Mouse (Mus musculus) frontal cortex, postnatal 14 days (tissue): Measurements from ENCODE around the gene Atxn7.
A peak's percentile ranks its signal among the peaks of the same experiment; 100 is the strongest.

Experiments used
- DNase-seq, 2 experiments: peaks; one replicate each; pipeline ENCODE4 v3.0.0; 2022; ENCODE audit warnings: low spot score in 2 of 2

The Atxn7 gene

DNA sequence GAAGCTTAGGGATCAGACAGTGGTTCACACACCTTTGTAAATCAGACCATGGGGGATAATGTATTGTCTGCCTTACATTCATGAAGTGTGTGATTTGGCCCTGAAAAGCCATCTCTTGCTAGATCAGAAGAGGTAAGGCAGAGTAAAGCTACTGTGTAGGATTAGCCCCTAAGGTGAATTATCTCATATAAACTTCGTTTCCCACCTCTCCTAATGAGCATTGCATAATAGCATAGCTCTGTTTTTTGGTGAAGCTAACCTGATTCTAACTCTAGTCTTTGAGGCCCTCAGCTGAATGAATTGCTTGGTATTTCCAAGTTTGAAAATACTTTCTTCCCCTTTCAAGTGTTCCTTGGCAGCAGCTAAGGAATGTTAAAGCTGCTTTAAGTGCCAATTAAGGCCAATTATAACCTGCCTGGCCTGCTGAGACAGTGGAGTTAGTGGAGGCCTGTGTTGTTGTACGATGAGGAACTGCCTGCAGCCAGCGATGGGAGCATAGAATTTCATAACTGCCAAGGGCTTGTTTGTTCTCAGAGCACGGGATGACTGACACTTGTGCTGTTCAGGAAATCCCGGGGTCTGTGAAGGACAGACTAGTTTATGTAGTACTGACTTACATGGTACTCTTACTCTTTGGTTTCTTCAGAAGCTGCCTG lies 103.4 kb downstream of the Atxn7 start:
- DNase-seq = no peak

DNA sequence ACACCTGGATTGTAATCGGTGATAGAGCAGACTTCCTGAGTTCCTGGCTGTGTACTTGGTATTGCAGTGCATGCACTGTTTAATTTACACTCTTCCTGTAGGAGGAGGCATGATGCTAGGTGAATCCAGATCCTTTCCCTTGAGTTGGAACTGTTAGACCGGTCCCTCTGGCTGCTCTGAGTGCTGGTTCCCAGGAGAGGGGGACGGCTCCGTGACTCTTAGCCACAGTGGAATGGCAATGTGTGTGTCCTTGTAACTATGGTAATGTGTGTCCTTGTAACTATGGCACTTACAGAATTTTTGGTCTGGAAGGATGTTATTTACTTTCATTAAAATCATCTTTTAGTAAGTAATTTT lies 103.9 kb downstream of the Atxn7 start:
- no peak for DNase-seq

DNA sequence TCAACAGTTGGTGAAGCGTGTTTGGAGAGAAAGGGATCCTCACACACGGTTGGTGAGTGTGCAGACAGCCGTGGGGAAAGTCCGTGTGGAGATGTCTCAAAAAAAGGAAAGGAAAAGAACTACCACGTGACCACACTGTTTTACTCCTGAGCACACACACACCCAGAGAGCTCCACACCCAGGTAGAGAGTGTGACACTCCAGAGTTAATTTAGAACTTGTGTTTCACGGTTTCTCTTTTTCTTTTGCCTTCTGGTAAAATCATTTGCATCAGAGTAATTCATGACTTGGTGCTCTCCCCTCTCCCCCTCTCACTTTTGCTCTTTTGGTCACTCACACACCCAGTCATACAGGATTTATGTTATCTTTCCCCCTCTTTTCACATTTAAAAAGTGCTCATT lies 105.0 kb downstream of the Atxn7 start:
- DNase-seq = no peak

DNA sequence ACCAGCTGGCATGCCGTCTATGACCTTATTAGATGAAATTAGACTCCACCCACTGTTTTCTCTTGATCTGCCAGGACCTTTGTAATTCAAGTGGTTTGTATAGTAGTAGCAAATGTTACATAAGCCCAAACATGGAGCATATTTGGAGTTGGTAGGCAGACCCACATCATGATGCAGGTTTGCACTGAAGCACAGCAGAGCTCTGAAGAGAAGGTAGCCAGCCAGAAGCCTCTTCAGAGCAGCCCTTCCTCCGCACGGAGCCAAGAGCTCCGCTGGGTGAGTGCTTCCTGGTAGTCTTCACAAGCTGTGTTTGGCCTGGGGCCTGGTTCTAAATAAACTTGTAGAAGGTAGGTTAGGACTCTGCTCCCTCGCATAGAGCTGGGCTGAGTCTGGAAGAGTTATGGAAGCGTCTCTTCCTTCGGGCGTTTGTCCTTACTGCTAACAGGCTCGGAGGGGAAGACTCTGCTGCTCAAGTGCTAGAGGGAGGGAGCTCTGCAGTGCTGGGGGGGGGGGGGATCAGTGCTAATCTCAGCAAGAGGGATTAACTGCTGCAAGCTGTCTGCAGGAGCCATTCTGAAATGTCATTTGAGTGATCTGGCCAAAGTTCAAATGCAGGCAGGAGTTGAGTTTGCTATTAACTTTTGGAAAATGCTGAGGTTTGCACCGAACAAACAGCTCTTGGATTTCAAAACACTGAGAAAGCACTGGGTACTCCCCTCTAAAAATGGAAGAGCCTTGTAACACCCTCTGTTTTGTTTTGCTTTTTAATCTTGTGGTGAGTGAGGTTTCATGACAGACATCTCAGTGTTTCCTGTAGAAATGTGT lies 106.6 kb downstream of the Atxn7 start:
- no peak for DNase-seq

DNA sequence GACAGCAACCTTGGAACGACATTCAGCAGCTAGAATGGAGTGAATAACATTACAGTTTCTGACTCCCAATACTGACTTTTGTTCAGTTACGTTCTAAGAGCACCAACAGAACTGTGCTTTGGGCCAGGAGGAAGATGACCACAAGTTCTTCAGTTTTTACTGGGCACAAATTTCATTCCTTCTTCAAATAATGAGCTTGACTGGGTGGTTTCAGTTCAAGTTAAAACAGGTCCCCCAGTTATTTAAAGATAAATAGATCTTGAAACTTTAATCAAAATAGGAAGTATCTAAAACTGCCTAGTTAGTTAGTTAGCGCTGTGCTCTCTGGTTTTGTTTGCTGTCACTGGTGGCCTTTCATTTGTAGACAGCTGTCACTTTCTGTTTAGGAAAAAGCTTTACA lies 107.3 kb downstream of the Atxn7 start:
- DNase-seq = no peak

DNA sequence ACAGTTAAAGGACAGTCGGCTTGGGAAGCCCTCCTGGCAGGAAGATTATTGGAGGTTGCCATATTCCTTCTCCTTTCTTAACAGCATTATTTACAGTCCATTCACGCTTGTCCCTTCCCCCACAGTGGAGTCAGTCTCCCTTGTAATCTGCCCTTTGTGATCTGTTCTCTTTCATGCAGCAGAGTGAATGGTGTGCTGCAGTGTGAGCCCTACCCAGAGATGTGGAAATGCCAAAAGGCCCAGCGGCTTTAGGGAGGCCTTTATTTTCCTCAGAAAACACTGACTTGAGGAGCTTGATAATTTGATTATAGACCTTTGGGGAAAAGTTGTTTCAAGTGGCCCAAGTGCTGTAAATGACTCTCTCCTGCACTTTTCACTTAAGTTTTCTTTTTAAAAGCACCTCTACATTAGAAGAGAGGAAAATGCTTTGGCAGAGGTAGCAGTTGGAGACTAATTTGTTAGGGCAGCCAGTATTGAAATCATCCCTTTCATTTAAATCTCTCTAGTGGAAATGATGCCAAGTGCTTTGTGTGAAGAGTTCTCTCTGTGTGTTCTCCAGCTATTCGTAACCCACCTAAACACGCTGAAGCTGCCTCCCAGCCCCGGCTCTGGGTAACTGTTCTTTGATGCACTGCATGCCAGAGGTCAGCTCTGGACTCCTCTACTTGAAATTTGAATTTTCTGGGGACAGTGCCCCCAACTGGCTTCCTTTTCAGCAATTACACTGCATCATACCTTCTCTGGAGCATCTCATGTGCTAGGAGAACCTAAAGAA lies 109.5 kb downstream of the Atxn7 start:
- DNase-seq = no peak

DNA sequence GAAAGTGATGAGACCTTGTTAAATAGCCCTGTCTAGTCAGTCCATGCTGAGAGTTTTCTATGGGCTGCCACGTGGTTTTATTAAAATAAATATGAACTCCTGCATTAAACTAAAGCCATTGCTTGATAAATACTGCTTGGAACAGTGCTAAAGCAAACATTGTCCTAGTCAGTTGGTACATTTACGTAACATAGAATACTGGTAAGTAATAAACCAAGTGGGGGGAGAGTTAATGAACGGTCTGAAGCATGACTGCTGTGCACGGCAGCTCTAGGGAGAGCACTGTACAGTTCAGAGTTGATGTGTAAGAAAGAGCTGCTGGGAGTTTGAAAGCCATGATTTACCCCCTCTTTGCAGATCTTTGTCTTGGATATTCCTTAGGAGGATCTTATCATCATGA lies 110.2 kb downstream of the Atxn7 start:
- no peak for DNase-seq

DNA sequence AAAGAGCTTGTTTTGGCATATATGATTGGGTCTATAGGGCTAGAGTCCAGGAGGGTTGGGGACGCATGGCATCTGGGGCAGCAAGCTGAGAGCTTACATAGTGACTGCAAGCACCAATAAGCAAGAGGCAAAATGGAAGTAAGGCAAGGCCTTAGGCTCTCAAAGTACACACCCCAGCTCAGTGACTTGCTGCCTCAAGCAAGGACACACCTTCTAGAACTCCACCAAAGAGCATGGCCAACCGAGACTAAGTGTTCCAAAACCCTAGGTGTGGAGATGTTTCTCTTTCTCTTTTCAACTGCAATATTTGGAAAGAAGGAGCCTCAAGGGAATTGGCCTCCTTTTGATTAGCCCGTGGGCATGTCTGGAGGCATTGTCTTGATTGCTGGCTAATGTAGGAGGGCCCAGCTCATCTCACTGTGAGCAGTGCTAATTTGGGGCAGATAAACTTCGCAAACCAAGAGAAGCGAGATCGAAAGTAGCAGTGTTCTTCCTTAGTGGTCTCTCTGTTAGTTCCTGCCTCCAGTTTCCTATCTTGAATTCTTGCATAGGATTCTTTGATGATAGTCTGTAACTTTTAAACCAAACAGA lies 119.5 kb downstream of the Atxn7 start:
- no peak for DNase-seq

DNA sequence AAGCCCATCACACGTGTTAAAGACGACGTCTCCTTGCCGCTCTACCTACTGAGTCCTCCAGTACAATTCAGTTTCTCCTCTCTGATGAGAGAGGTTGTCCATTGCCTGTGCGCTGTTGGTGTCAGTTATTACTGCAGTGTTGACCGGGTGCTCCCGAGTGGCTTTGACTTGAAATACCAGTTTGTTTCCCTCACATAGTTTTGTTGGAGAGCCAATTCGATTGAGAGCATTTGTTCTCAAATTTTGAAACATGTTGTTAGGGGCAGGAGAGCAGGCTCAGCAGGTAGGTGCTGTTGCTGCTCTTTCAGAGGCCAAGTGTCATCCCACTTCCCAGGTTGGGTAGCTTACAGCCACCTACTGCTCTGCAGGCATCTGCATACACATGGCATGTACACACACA lies 122.6 kb downstream of the Atxn7 start:
- no peak for DNase-seq

DNA sequence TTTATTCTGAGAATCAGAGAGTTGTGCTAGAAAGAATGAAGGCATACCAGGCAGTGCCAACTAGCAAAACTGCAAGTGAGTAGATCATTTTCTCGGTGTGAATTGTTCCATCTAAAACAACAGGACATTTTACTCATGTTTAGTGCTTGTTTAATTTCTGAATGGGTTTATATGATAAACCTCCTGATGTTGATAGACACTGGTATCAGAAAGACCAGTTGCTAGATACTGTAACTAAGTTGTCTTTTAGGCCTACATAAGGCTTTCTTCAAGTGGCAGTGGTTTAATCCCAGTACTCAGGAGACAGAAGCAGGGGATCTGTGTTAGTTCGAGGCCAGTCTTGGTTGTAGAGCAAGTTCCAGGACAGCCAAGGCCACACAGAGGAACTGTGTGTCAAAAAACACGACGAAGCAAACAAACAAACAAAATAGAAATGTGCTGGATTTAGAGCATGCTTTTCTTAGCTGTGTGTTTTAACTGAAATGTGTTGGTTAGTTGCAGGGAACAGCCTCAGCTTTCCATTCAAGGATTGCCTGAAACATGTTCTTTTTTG lies 125.5 kb downstream of the Atxn7 start:
- no peak for DNase-seq

DNA sequence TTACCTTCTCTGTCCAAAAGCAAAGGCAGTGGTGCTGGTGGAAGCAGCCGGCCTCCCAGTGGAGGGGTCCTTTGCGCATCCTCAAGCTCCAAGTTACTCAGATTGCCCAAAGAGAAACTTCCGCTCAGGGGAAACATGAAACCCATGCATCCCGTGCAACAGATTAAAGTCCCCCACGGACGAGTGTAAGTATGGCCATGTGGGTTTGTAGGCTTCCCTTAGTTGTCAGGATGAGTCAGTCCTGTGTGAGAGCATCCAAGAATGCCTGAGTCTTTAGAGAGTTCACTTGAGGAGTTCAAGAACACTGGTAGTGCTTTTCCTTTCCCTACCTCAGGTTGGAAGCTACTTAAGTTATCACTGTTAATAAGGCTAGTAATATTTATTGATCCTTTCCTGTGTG lies 126.1 kb downstream of the Atxn7 start:
- no peak for DNase-seq

DNA sequence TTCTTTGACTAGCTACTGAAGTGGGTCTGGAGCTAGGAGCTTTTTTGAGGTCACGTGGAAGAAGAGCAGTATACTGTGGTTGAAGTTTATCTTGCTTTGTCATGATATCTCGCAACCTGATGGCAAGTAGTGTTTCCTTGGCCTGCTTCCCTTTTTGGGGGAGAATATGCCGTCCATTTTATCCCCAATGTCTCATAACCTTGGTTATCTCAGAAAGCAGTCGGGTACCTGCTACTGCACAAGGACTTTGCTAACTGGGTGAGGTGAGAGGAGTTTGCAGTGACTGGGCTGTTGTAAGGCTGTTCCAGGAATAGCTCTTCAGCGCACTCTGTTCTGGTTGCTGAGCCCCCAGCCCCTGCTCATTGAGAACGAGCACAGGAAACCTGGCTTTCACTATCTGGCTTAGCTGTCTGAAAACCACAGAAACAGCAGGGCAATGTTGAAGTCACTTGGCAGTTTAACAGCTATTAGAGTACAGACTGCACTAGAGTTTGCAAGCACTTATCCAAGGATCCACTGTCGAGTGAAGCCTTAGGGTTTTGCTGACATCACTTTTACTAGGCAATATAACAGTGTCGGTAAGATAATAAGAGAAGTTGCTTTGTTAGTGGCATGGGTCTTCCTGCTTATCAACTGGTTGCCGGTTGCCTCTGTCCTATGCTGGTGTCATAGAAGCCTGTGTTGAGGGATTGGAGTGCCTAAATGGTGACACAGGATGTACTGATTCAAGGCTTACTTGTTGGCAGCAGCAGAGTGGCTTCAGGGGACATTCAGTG lies 127.0 kb downstream of the Atxn7 start:
- DNase-seq = no peak

DNA sequence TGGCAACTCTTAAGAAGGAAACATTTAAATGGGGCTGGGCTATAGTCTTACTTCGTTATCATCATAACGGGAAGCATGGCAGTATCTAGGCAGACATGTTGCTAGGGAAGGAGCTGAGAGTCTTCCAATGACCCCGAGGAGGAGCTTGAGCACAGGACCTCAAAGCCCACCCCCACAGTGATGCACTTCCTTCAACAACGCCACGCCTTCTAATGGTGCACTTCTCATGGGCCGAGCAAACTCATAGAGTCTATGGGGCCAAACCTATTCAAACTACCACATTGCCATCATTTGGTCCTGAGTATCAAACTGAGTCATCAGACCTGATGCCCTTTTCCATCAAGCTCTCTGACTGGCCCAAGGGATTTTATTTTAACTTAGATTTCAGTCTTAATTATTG lies 129.3 kb downstream of the Atxn7 start:
- DNase-seq = no peak

DNA sequence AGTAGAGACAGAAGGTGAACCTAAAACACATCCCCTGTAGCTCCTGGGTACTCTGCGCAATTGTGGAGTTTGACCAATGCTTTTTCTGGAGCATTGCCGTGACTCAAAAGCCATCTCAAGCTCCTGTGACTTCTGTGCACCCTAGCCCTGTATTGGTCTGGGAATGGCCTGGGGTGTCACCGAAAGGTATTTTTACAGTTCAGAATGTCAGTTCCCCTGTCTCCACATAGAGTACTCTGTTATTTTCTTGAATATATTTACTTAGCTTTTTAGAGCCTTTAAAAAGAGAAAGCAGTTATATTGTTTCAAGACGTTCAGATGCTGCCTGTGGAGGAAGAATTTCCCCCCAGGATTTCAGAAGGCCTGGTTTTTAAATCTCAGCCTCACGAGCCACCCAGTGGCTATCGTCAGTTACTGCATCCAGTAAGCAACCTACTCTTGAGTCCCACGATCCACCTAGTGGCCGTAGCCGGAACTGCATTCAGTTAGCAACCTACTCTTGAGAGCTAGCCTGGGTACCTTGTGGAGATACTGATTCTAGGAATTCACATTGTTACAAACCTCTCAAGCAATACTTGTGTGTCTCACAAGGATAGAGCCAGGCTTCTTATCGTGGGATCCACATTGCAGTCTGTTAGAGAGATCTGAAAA lies 137.2 kb downstream of the Atxn7 start:
- DNase-seq = peak; percentile 82 to 91

DNA sequence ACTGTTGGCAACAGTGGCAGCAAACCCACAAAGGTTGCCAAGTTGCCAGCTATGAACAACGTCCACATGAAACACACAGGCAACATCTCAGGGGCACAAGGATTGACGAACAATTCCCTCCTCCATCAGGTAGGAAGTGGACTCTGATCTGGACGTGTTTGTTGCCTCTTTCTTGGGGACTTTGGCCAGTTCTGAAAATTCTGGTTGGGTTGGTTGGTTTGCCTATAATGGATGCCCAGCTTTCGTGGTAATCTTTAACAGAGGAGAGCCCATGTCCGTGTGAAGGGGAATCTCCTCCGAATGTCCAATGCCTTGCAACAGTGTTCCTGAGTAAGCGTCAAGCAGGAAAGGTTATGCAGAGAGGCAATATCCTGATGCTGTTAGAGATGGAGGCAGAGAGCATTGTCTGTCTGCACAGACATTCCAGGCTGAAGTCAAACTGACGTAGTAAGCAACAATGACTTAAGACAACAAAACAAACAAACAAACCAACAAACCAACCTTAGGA lies 139.6 kb downstream of the Atxn7 start:
- DNase-seq = no peak

DNA sequence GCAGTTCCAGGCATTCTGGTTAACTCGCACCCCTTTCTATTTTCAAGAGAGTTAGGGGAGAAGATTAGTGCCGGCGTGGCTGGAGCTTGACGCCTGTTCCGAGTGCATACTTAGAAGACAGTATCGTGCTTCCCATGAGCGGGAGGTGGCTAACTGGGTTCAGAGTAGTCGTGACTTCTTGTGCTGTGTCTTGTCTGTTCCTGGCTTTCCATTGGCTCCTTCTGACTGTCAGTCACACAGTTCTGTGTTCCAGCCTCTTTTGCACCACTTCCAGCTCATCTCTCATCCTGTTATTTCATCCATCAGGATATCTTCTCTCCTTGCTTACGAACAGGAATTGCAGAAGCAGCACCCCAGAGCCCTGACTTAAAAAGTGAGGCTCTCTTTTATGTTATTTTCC lies 140.1 kb downstream of the Atxn7 start:
- DNase-seq = no peak

DNA sequence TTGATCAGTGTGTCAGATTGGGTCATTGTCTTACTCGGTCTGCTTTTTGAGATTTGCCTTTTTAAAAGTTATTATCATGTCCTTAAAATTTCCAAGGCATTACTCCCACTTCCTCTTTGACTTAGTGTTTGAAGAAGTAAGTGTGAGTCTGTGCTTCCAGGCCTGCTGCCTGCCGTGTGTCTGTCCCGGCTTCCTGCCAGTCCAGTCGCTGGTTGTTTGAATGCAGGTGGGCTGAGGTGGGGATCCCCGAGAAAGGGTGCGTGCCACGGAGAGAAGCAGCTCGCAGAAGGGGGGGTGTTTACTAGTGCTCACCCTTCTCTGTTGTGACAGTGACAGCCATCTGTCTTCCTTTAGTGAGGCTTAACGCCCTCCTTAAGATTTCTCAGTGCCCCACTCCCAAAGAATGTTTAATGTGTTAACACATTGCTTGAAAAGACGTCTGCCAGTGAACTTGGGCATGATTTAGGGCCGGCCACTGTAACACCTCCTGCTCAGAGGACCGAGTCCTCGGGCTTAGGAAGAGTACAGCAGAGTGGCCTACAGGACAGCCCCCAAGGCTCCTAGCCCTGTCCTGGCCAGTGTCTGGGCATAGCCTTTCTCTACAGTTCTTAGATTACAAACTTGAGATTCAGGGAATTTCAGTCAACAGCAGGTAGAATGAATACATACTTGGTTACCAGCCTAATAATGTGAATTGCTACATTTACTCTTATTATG lies 143.1 kb downstream of the Atxn7 start:
- no peak for DNase-seq

DNA sequence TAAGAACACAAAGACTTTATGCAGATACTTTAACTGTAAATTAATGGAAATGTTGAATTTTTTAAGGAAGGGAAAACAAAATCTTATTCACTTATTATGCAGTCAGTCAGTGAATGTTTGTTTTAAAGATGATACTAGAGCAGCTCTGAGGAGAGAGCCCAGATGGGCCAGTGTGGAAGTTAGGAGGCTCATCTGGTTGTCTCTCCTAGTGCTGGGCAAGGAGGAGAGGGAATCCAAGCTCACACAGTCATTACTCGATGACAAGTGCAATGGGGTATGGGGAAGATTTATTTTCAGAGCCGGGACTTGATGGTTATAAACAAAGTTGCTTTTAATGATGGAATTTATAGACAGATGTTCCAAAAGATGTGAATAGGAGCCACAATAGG lies 143.7 kb downstream of the Atxn7 start:
- DNase-seq = no peak

DNA sequence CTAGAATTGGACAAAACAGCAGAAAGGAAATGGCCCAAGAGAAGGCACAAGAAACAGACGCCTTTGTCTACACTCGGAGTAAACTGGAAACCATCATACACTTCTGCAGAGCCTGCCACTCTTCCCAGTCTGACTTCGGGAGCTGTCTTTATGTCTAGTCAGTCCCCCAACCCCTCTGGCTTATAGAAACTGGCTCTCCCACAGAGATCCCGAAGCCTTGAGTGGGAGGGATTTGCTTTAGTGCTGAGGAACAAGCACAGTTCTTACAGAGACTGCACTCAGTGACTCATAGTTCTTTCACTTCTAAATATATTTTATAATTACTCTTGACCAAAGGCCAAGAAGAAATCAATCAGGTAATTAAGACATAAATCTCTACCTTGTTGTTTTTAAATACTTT lies 149.5 kb downstream of the Atxn7 start:
- no peak for DNase-seq
